Mouse (Mus musculus): Measurements from ENCODE around the gene C87499. TPM values are rescaled to one million over a fixed set of nuclear protein-coding genes. Genes with fewer than 3 reads are reported as not detected.
A peak's percentile ranks its signal among the peaks of the same experiment; 100 is the strongest.

C87499 gene
- polyA plus RNA-seq, 1 experiment from 2014 or later: not detected

GRCm38 (mm10) chr4:88642526-88642925, 8.3 kb upstream of the C87499 start:
- Histone ChIP-seq H3K4me2 (ENCODE audit: low read depth, low read length) (no peak overlapping the region), H3K9me3 (replicated peaks; ENCODE audit: control insufficient read depth, low read length) (no peaks in the 10 kb centered on the region)

GRCm38 (mm10) chr4:88641077-88641831, 7.0 kb upstream of the C87499 start:
- H3K36me3 ChIP-seq (replicated peaks; ENCODE audit: control insufficient read depth, insufficient read depth, low read depth, low read length): no peaks in the 10 kb centered on the region
- no peaks in the 10 kb centered on the region for H3K9me3 ChIP-seq (replicated peaks; ENCODE audit: control insufficient read depth, low read length)
- ATAC-seq (replicated peaks; ENCODE audit: insufficient number of reproducible peaks, low FRiP score, low TSS enrichment, low read depth) (peak; percentile 96), DNase-seq (ENCODE audit: low spot score) (peak; percentile 100)
- no peak overlapping the region for H3K27ac ChIP-seq (replicated peaks; ENCODE audit: low read depth, low read length)
- H3K4me2 ChIP-seq (ENCODE audit: low read depth, low read length): no peak overlapping the region; the same call in 1 of the 2 replicates
- no peak overlapping the region for H3K9ac ChIP-seq (replicated peaks; ENCODE audit: low read length)
- H3K4me3 ChIP-seq (ENCODE audit: low read depth, low read length): no peak overlapping the region
- no peaks in the 10 kb centered on the region for H3K4me1 ChIP-seq (ENCODE audit: control insufficient read depth, insufficient read depth, low read length)
- H3K27me3 ChIP-seq (ENCODE audit: control insufficient read depth, insufficient read depth, low read length): no peaks in the 10 kb centered on the region
- WGBS: 19% methylated on average over 11 of the region's 11 CpGs

More at GRCm38 (mm10) chr4:88642526-88642925, 8.3 kb upstream of the C87499 start:
- DNase-seq (ENCODE audit: low spot score): peak; percentile 9
- 37% methylated on average over 2 of the region's 2 CpGs for WGBS
- H3K9ac ChIP-seq (replicated peaks; ENCODE audit: low read length): no peak overlapping the region
- H3K36me3 ChIP-seq (replicated peaks; ENCODE audit: control insufficient read depth, insufficient read depth, low read depth, low read length): no peaks in the 10 kb centered on the region
- H3K4me3 ChIP-seq (ENCODE audit: low read depth, low read length): no peak overlapping the region
- no peaks in the 10 kb centered on the region for H3K4me1 ChIP-seq (ENCODE audit: control insufficient read depth, insufficient read depth, low read length)
- ATAC-seq (replicated peaks; ENCODE audit: insufficient number of reproducible peaks, low FRiP score, low TSS enrichment, low read depth): no peak
- no peak overlapping the region for H3K27ac ChIP-seq (replicated peaks; ENCODE audit: low read depth, low read length)
- no peaks in the 10 kb centered on the region for H3K27me3 ChIP-seq (ENCODE audit: control insufficient read depth, insufficient read depth, low read length)

GRCm38 (mm10) chr4:88640704-88641076, 6.5 kb upstream of the C87499 start:
- 71% methylated on average over 8 of the region's 8 CpGs for WGBS
- Histone ChIP-seq H3K4me2 (ENCODE audit: low read depth, low read length) (peak overlapping the region; percentile 29), H3K4me3 (ENCODE audit: low read depth, low read length) (no peak overlapping the region), H3K4me1 (ENCODE audit: control insufficient read depth, insufficient read depth, low read length) (no peaks in the 10 kb centered on the region), H3K9me3 (replicated peaks; ENCODE audit: control insufficient read depth, low read length) (no peaks in the 10 kb centered on the region), H3K27ac (replicated peaks; ENCODE audit: low read depth, low read length) (no peak overlapping the region), H3K36me3 (replicated peaks; ENCODE audit: control insufficient read depth, insufficient read depth, low read depth, low read length) (no peaks in the 10 kb centered on the region), H3K9ac (replicated peaks; ENCODE audit: low read length) (no peak overlapping the region), H3K27me3 (ENCODE audit: control insufficient read depth, insufficient read depth, low read length) (no peaks in the 10 kb centered on the region)
- ATAC-seq (replicated peaks; ENCODE audit: insufficient number of reproducible peaks, low FRiP score, low TSS enrichment, low read depth): no peak
- DNase-seq (ENCODE audit: low spot score): no peak

- no peak within 1 kb of the TSS for H3K4me3 ChIP-seq (ENCODE audit: low read depth, low read length)
- ATAC-seq (replicated peaks; ENCODE audit: insufficient number of reproducible peaks, low FRiP score, low TSS enrichment, low read depth): no peak
- H3K9me3 ChIP-seq (replicated peaks; ENCODE audit: control insufficient read depth, low read length): no peaks in the 10 kb centered on the region
- no peaks in the 10 kb centered on the region for H3K4me1 ChIP-seq (ENCODE audit: control insufficient read depth, insufficient read depth, low read length)
- no peaks in the 10 kb centered on the region for H3K36me3 ChIP-seq (replicated peaks; ENCODE audit: control insufficient read depth, insufficient read depth, low read depth, low read length)
- H3K9ac ChIP-seq (replicated peaks; ENCODE audit: low read length): no peak within 1 kb of the TSS
- no peak within 1 kb of the TSS for H3K27ac ChIP-seq (replicated peaks; ENCODE audit: low read depth, low read length)
- no peak within 1 kb of the TSS for H3K4me2 ChIP-seq (ENCODE audit: low read depth, low read length)
- no peak for DNase-seq (ENCODE audit: low spot score)
- no peaks in the 10 kb centered on the region for H3K27me3 ChIP-seq (ENCODE audit: control insufficient read depth, insufficient read depth, low read length)
These were observed 30.9 kb downstream of the C87499 start, which contains the start of gene Ifna12 for GRCm38 (mm10) chr4:88603276-88603675. Ifna12 (minus strand) TSS chr4:88603376.

- ATAC-seq (replicated peaks; ENCODE audit: insufficient number of reproducible peaks, low FRiP score, low TSS enrichment, low read depth) (no peak), DNase-seq (ENCODE audit: low spot score) (no peak)
- no peak within 1 kb of the TSS for H3K9ac ChIP-seq (replicated peaks; ENCODE audit: low read length)
- H3K27me3 ChIP-seq (ENCODE audit: control insufficient read depth, insufficient read depth, low read length): no peaks in the 10 kb centered on the region
- no peak within 1 kb of the TSS for H3K27ac ChIP-seq (replicated peaks; ENCODE audit: low read depth, low read length)
- 85% methylated on average over 1 of the region's 1 CpGs for WGBS
- H3K9me3 ChIP-seq (replicated peaks; ENCODE audit: control insufficient read depth, low read length): no peaks in the 10 kb centered on the region
- no peak within 1 kb of the TSS for H3K4me2 ChIP-seq (ENCODE audit: low read depth, low read length)
- no peaks in the 10 kb centered on the region for H3K4me1 ChIP-seq (ENCODE audit: control insufficient read depth, insufficient read depth, low read length)
- H3K36me3 ChIP-seq (replicated peaks; ENCODE audit: control insufficient read depth, insufficient read depth, low read depth, low read length): no peaks in the 10 kb centered on the region
- no peak within 1 kb of the TSS for H3K4me3 ChIP-seq (ENCODE audit: low read depth, low read length)
These were observed 41.9 kb downstream of the C87499 start, which contains the start of gene Ifna9 for GRCm38 (mm10) chr4:88592285-88592684. Ifna9 (minus strand) TSS chr4:88592385.

Other genes starting within 250 kb of the C87499 start
- 4.4 and 6.2 TPM in 2 replicates for gene Hacd4, start 195.5 kb downstream of the C87499 start, polyA plus RNA-seq (2014; fragmentation: Nextera tagmentation; extraction: Ambion mirVana)
- gene Ifnb1, start 111.6 kb downstream of the C87499 start, polyA plus RNA-seq (2014; fragmentation: Nextera tagmentation; extraction: Ambion mirVana): not detected in 2 replicates
- not detected in 2 replicates for gene Ifna15, start 76.2 kb downstream of the C87499 start, polyA plus RNA-seq (2014; fragmentation: Nextera tagmentation; extraction: Ambion mirVana)
- not detected in 2 replicates for gene Ifna14, start 62.6 kb downstream of the C87499 start, polyA plus RNA-seq (2014; fragmentation: Nextera tagmentation; extraction: Ambion mirVana)
- not detected in 2 replicates for gene Ifna9, start 42.0 kb downstream of the C87499 start, polyA plus RNA-seq (2014; fragmentation: Nextera tagmentation; extraction: Ambion mirVana)
- gene Ifna12, start 31.0 kb downstream of the C87499 start, polyA plus RNA-seq (2014; fragmentation: Nextera tagmentation; extraction: Ambion mirVana): not detected in 2 replicates
- gene Ifna13, start 10.0 kb upstream of the C87499 start, polyA plus RNA-seq (2014; fragmentation: Nextera tagmentation; extraction: Ambion mirVana): 0.26 TPM in 1 of 2 replicates, not detected in the other
- gene Ifna16, start 42.5 kb upstream of the C87499 start, polyA plus RNA-seq (2014; fragmentation: Nextera tagmentation; extraction: Ambion mirVana): not detected in 2 replicates
- not detected in 2 replicates for gene Ifna2, start 49.5 kb upstream of the C87499 start, polyA plus RNA-seq (2014; fragmentation: Nextera tagmentation; extraction: Ambion mirVana)
- gene Ifnab, start 56.9 kb upstream of the C87499 start, polyA plus RNA-seq (2014; fragmentation: Nextera tagmentation; extraction: Ambion mirVana): not detected in 2 replicates
- 1.6 and 1.7 TPM in 2 replicates for gene Gm26566, start 87.4 kb upstream of the C87499 start, polyA plus RNA-seq (2014; fragmentation: Nextera tagmentation; extraction: Ambion mirVana)
- 162 and 180 TPM in 2 replicates for gene Klhl9, start 88.1 kb upstream of the C87499 start, polyA plus RNA-seq (2014; fragmentation: Nextera tagmentation; extraction: Ambion mirVana)
- gene Gm13271, start 120.5 kb upstream of the C87499 start, polyA plus RNA-seq (2014; fragmentation: Nextera tagmentation; extraction: Ambion mirVana): not detected in 2 replicates
- 0.20 and 0.28 TPM in 2 replicates for gene Gm13283, start 125.7 kb upstream of the C87499 start, polyA plus RNA-seq (2014; fragmentation: Nextera tagmentation; extraction: Ambion mirVana)
- 0.22 TPM in 1 of 2 replicates, not detected in the other for gene Gm13290, start 139.4 kb upstream of the C87499 start, polyA plus RNA-seq (2014; fragmentation: Nextera tagmentation; extraction: Ambion mirVana)
- not detected in 2 replicates for gene Gm13289, start 142.5 kb upstream of the C87499 start, polyA plus RNA-seq (2014; fragmentation: Nextera tagmentation; extraction: Ambion mirVana)
- gene Gm13272, start 145.4 kb upstream of the C87499 start, polyA plus RNA-seq (2014; fragmentation: Nextera tagmentation; extraction: Ambion mirVana): not detected in 2 replicates
- 0.28 TPM in 1 of 2 replicates, not detected in the other for gene Ifnz, start 147.7 kb upstream of the C87499 start, polyA plus RNA-seq (2014; fragmentation: Nextera tagmentation; extraction: Ambion mirVana)
- gene Gm13276, start 151.3 kb upstream of the C87499 start, polyA plus RNA-seq (2014; fragmentation: Nextera tagmentation; extraction: Ambion mirVana): not detected in 2 replicates
- not detected in 2 replicates for gene Gm13277, start 154.2 kb upstream of the C87499 start, polyA plus RNA-seq (2014; fragmentation: Nextera tagmentation; extraction: Ambion mirVana)
- not detected in 2 replicates for gene Gm13278, start 157.1 kb upstream of the C87499 start, polyA plus RNA-seq (2014; fragmentation: Nextera tagmentation; extraction: Ambion mirVana)
- not detected in 2 replicates for gene Gm13275, start 160.1 kb upstream of the C87499 start, polyA plus RNA-seq (2014; fragmentation: Nextera tagmentation; extraction: Ambion mirVana)
- gene Gm13279, start 163.0 kb upstream of the C87499 start, polyA plus RNA-seq (2014; fragmentation: Nextera tagmentation; extraction: Ambion mirVana): not detected in 2 replicates
- 0.86 and 1.2 TPM in 2 replicates for gene Gm13285, start 165.3 kb upstream of the C87499 start, polyA plus RNA-seq (2014; fragmentation: Nextera tagmentation; extraction: Ambion mirVana)
- gene Gm13287, start 168.8 kb upstream of the C87499 start, polyA plus RNA-seq (2014; fragmentation: Nextera tagmentation; extraction: Ambion mirVana): not detected in 2 replicates
- not detected in 2 replicates for gene Gm13288, start 171.1 kb upstream of the C87499 start, polyA plus RNA-seq (2014; fragmentation: Nextera tagmentation; extraction: Ambion mirVana)
- gene Ifna7, start 181.8 kb upstream of the C87499 start, polyA plus RNA-seq (2014; fragmentation: Nextera tagmentation; extraction: Ambion mirVana): not detected in 2 replicates
- not detected in 2 replicates for gene Ifna11, start 185.5 kb upstream of the C87499 start, polyA plus RNA-seq (2014; fragmentation: Nextera tagmentation; extraction: Ambion mirVana)
- not detected in 2 replicates for gene Ifna6, start 193.0 kb upstream of the C87499 start, polyA plus RNA-seq (2014; fragmentation: Nextera tagmentation; extraction: Ambion mirVana)
- gene Ifna5, start 201.1 kb upstream of the C87499 start, polyA plus RNA-seq (2014; fragmentation: Nextera tagmentation; extraction: Ambion mirVana): not detected in 2 replicates
- not detected in 2 replicates for gene Ifna4, start 207.4 kb upstream of the C87499 start, polyA plus RNA-seq (2014; fragmentation: Nextera tagmentation; extraction: Ambion mirVana)
- not detected in 2 replicates for gene Ifna1, start 215.7 kb upstream of the C87499 start, polyA plus RNA-seq (2014; fragmentation: Nextera tagmentation; extraction: Ambion mirVana)
- gene Ifne, start 245.8 kb upstream of the C87499 start, polyA plus RNA-seq (2014; fragmentation: Nextera tagmentation; extraction: Ambion mirVana): not detected in 2 replicates